Mouse (Mus musculus) liver, embryonic 12.5 days (tissue): ENCODE measurements around the gene Zbtb45. TPM values are rescaled to one million over a fixed set of nuclear protein-coding genes. Genes with fewer than 3 reads are reported as not detected.

Source experiments
- ATAC-seq: fragments of 200-750 bp; cut with Nextera tagmentation; 2 replicates; pipeline ENCODE4 v1.8.0; 2017; ENCODE audit warnings: moderate number of reproducible peaks, mild to moderate bottlenecking, moderate library complexity
- H3K27ac ChIP-seq: fragments of 300-500 bp; sonication (generic); 2 replicates; pipeline ENCODE4 v1.5.1; 2016; ENCODE audit warnings: mild to moderate bottlenecking
- H3K27me3 ChIP-seq: fragments of 300-500 bp; sonication (generic); replicated peaks from 2 replicates; pipeline ENCODE4 v1.6.1; 2016; ENCODE audit warnings: mild to moderate bottlenecking, moderate library complexity
- H3K36me3 ChIP-seq: fragments of 300-500 bp; sonication (generic); 2 replicates; pipeline ENCODE4 v1.6.1; 2016; ENCODE audit warnings: mild to moderate bottlenecking, moderate library complexity
- H3K4me1 ChIP-seq: fragments of 300-500 bp; sonication (generic); 2 replicates; pipeline ENCODE4 v1.6.1; 2016
- H3K4me2 ChIP-seq: fragments of 300-500 bp; sonication (generic); 2 replicates; pipeline ENCODE4 v1.6.1; 2016; ENCODE audit warnings: mild to moderate bottlenecking, moderate library complexity
- H3K4me3 ChIP-seq: fragments of 300-500 bp; sonication (generic); 2 replicates; pipeline ENCODE4 v1.5.1; 2016; ENCODE audit warnings: mild to moderate bottlenecking, moderate library complexity
- H3K9ac ChIP-seq: fragments of 300-500 bp; sonication (generic); 2 replicates; pipeline ENCODE4 v1.6.1; 2016; ENCODE audit warnings: mild to moderate bottlenecking, moderate library complexity
- H3K9me3 ChIP-seq: fragments of 300-500 bp; sonication (generic); replicated peaks from 2 replicates; pipeline ENCODE4 v1.6.1; 2016; ENCODE audit warnings: mild to moderate bottlenecking, moderate library complexity
- WGBS: fragments of 180-500 bp; shearing (Covaris S2); methylation state at CpG from one replicate; pipeline ENCODE4 v1.1.7; 2016; ENCODE audit not compliant: insufficient replicate concordance; 5-methylcytosine and 5-hydroxymethylcytosine counted together
- polyA plus RNA-seq: library from polyadenylated mRNA; unstranded; fragments of >200 nt; fragmentation: Nextera tagmentation; extraction: Ambion mirVana; gene quantifications from 2 replicates; pipeline ENCODE4 v1.2.1, GENCODE M21; 2016

The Zbtb45 gene
- 16.2 and 20.0 TPM in 2 replicates for polyA plus RNA-seq

- Histone ChIP-seq H3K4me2 (peak within 1 kb of the TSS; percentile 78), H3K9ac (peak within 1 kb of the TSS; percentile 80), H3K27me3 (0 out of 2 replicates have a peak, but pooled peaks cover 6% of the 10 kb centered on the region), H3K4me3 (peak within 1 kb of the TSS; percentile 73), H3K4me1 (peaks cover 32% of the 10 kb centered on the region), H3K36me3 (peaks cover 31% of the 10 kb centered on the region), H3K27ac (peak within 1 kb of the TSS; percentile 92), H3K9me3 (no peaks in the 10 kb centered on the region)
- WGBS: 16% methylated on average over 26 of the region's 26 CpGs
- peak; percentile 89; the same call in 1 of the 2 replicates for ATAC-seq
Measured at GRCm38 (mm10) chr7:13010005-13010908, at the start of gene Zbtb45. Zbtb45 (minus strand) TSS chr7:13010034.

- H3K9ac ChIP-seq: no peak overlapping the region
- 77% methylated on average over 9 of the region's 9 CpGs for WGBS
- H3K27me3 ChIP-seq: no peaks in the 10 kb centered on the region; the same call in 1 of the 2 replicates
- H3K4me3 ChIP-seq: no peak overlapping the region
- H3K9me3 ChIP-seq: no peaks in the 10 kb centered on the region; the same call in 1 of the 2 replicates
- H3K36me3 ChIP-seq: no peaks in the 10 kb centered on the region
- no peak overlapping the region for H3K27ac ChIP-seq
- ATAC-seq: no peak
- peaks cover 8% of the 10 kb centered on the region for H3K4me1 ChIP-seq
- H3K4me2 ChIP-seq: no peak overlapping the region
Measured at GRCm38 (mm10) chr7:13059536-13059935, 49.7 kb upstream of the Zbtb45 start.

- Histone ChIP-seq H3K4me3 (no peak overlapping the region), H3K36me3 (no peaks in the 10 kb centered on the region), H3K4me2 (no peak overlapping the region), H3K4me1 (peaks cover 16% of the 10 kb centered on the region), H3K27ac (no peak overlapping the region), H3K9me3 (no peaks in the 10 kb centered on the region), H3K27me3 (no peaks in the 10 kb centered on the region; the same call in 1 of the 2 replicates), H3K9ac (no peak overlapping the region)
- no peak for ATAC-seq
- 58% methylated on average over 8 of the region's 8 CpGs for WGBS
Measured at GRCm38 (mm10) chr7:13056913-13057700, 47.3 kb upstream of the Zbtb45 start.

- Histone ChIP-seq H3K36me3 (no peaks in the 10 kb centered on the region), H3K4me3 (peak within 1 kb of the TSS; percentile 62), H3K9me3 (no peaks in the 10 kb centered on the region), H3K27me3 (no peaks in the 10 kb centered on the region; the same call in 1 of the 2 replicates), H3K4me2 (peak within 1 kb of the TSS; percentile 79), H3K4me1 (peaks cover 16% of the 10 kb centered on the region), H3K27ac (peak within 1 kb of the TSS; percentile 49), H3K9ac (peak within 1 kb of the TSS; percentile 67)
- ATAC-seq: peak; percentile 87
- WGBS: under 1% methylated on average over 41 of the region's 41 CpGs
Measured at GRCm38 (mm10) chr7:13054287-13055010, 44.6 kb upstream of the Zbtb45 start, which contains the start of gene Mzf1. Mzf1 (minus strand) TSS chr7:13054764.

- peak overlapping the region; percentile 79 for H3K4me2 ChIP-seq
- no peaks in the 10 kb centered on the region for H3K9me3 ChIP-seq
- H3K4me1 ChIP-seq: peaks cover 16% of the 10 kb centered on the region
- peak overlapping the region; percentile 67 for H3K9ac ChIP-seq
- ATAC-seq: no peak
- 6% methylated on average over 15 of the region's 15 CpGs for WGBS
- H3K27ac ChIP-seq: no peak overlapping the region
- peak overlapping the region; percentile 62 for H3K4me3 ChIP-seq
- H3K36me3 ChIP-seq: no peaks in the 10 kb centered on the region
- no peaks in the 10 kb centered on the region; the same call in 1 of the 2 replicates for H3K27me3 ChIP-seq
Measured at GRCm38 (mm10) chr7:13053961-13054286, 44.1 kb upstream of the Zbtb45 start.

- Histone ChIP-seq H3K27ac (no peak overlapping the region), H3K4me3 (peak overlapping the region; percentile 62), H3K4me1 (peaks cover 16% of the 10 kb centered on the region), H3K36me3 (no peaks in the 10 kb centered on the region), H3K9me3 (no peaks in the 10 kb centered on the region), H3K9ac (peak overlapping the region; percentile 67), H3K4me2 (peak overlapping the region; percentile 79), H3K27me3 (no peaks in the 10 kb centered on the region; the same call in 1 of the 2 replicates)
- no peak for ATAC-seq
- WGBS: 84% methylated on average over 2 of the region's 2 CpGs
Measured at GRCm38 (mm10) chr7:13053501-13053900, 43.7 kb upstream of the Zbtb45 start.

- peaks cover 16% of the 10 kb centered on the region for H3K4me1 ChIP-seq
- no peak for ATAC-seq
- H3K27me3 ChIP-seq: no peaks in the 10 kb centered on the region; the same call in 1 of the 2 replicates
- no peak overlapping the region for H3K27ac ChIP-seq
- no peaks in the 10 kb centered on the region for H3K9me3 ChIP-seq
- no peak overlapping the region for H3K9ac ChIP-seq
- 77% methylated on average over 13 of the region's 13 CpGs for WGBS
- H3K36me3 ChIP-seq: no peaks in the 10 kb centered on the region
- no peak overlapping the region for H3K4me2 ChIP-seq
- H3K4me3 ChIP-seq: no peak overlapping the region
Measured at GRCm38 (mm10) chr7:13053001-13053400, 43.2 kb upstream of the Zbtb45 start.

GRCm38 (mm10) chr7:13046084-13046483 is 36.2 kb upstream of the Zbtb45 start:
- Histone ChIP-seq H3K4me1 (peaks cover 16% of the 10 kb centered on the region), H3K9me3 (no peaks in the 10 kb centered on the region), H3K27me3 (peaks cover 48% of the 10 kb centered on the region), H3K27ac (no peak overlapping the region), H3K9ac (no peak overlapping the region), H3K4me2 (no peak overlapping the region), H3K4me3 (no peak overlapping the region), H3K36me3 (no peaks in the 10 kb centered on the region)
- WGBS: 5% methylated on average over 2 of the region's 2 CpGs
- ATAC-seq: peak; percentile 52

- peak overlapping the region; percentile 49 for H3K4me3 ChIP-seq
- no peak overlapping the region for H3K27ac ChIP-seq
- H3K27me3 ChIP-seq: peaks cover 54% of the 10 kb centered on the region
- no peaks in the 10 kb centered on the region for H3K36me3 ChIP-seq
- H3K4me1 ChIP-seq: peaks cover 24% of the 10 kb centered on the region
- 7% methylated on average over 23 of the region's 23 CpGs for WGBS
- no peaks in the 10 kb centered on the region for H3K9me3 ChIP-seq
- ATAC-seq: no peak
- H3K4me2 ChIP-seq: peak overlapping the region; percentile 74
- peak overlapping the region; percentile 22 for H3K9ac ChIP-seq
Measured at GRCm38 (mm10) chr7:13044254-13044625, 34.4 kb upstream of the Zbtb45 start.

- H3K9me3 ChIP-seq: no peaks in the 10 kb centered on the region
- peaks cover 30% of the 10 kb centered on the region for H3K4me1 ChIP-seq
- 6% methylated on average over 88 of the region's 88 CpGs for WGBS
- no peak for ATAC-seq
- peaks cover 54% of the 10 kb centered on the region for H3K27me3 ChIP-seq
- peak overlapping the region; percentile 49 for H3K4me3 ChIP-seq
- no peak overlapping the region for H3K27ac ChIP-seq
- no peaks in the 10 kb centered on the region for H3K36me3 ChIP-seq
- peak overlapping the region; percentile 22 for H3K9ac ChIP-seq
- H3K4me2 ChIP-seq: peak overlapping the region; percentile 74
Measured at GRCm38 (mm10) chr7:13043445-13044253, 33.8 kb upstream of the Zbtb45 start.

- H3K4me3 ChIP-seq: peak overlapping the region; percentile 49
- no peaks in the 10 kb centered on the region for H3K36me3 ChIP-seq
- H3K9ac ChIP-seq: no peak overlapping the region
- peaks cover 54% of the 10 kb centered on the region for H3K27me3 ChIP-seq
- H3K27ac ChIP-seq: no peak overlapping the region
- no peaks in the 10 kb centered on the region for H3K9me3 ChIP-seq
- 48% methylated on average over 16 of the region's 16 CpGs for WGBS
- peak overlapping the region; percentile 74 for H3K4me2 ChIP-seq
- H3K4me1 ChIP-seq: peaks cover 33% of the 10 kb centered on the region
- ATAC-seq: no peak
Measured at GRCm38 (mm10) chr7:13043120-13043444, 33.2 kb upstream of the Zbtb45 start.
